Mouse (Mus musculus) stomach, embryonic 16.5 days (tissue): ENCODE data around the gene Tmem240. TPM values are rescaled to one million over a fixed set of nuclear protein-coding genes. Genes with fewer than 3 reads are reported as not detected.

Source experiments
- ATAC-seq: fragments of 200-750 bp; cut with Nextera tagmentation; 2 replicates; pipeline ENCODE4 v1.8.0; 2017; ENCODE audit warnings: moderate number of reproducible peaks, moderate TSS enrichment; ENCODE audit not compliant: insufficient read depth, low FRiP score
- H3K27ac ChIP-seq: fragments of 300-500 bp; sonication (generic); 2 replicates; pipeline ENCODE4 v1.5.1; 2014; ENCODE audit warnings: low read length
- H3K27me3 ChIP-seq: fragments of 300-500 bp; sonication (generic); 2 replicates; pipeline ENCODE4 v1.6.1; 2014; ENCODE audit warnings: low read length, control low read depth, mixed read lengths; ENCODE audit not compliant: control insufficient read depth, insufficient read depth
- H3K36me3 ChIP-seq: fragments of 300-500 bp; sonication (generic); 2 replicates; pipeline ENCODE4 v1.6.1; 2014; ENCODE audit warnings: low read length; ENCODE audit not compliant: control insufficient read depth, insufficient read depth
- H3K4me1 ChIP-seq: fragments of 300-500 bp; sonication (generic); 2 replicates; pipeline ENCODE4 v1.6.1; 2014; ENCODE audit warnings: low read length, control low read depth, mixed read lengths; ENCODE audit not compliant: control insufficient read depth, insufficient read depth
- H3K4me2 ChIP-seq: fragments of 300-500 bp; sonication (generic); 2 replicates; pipeline ENCODE4 v1.6.1; 2014; ENCODE audit warnings: low read depth, low read length, mixed read lengths
- H3K4me3 ChIP-seq: fragments of 300-500 bp; sonication (generic); replicated peaks from 2 replicates; pipeline ENCODE4 v1.5.1; 2014; ENCODE audit warnings: mild to moderate bottlenecking, low read length
- H3K9ac ChIP-seq: fragments of 300-500 bp; sonication (generic); 2 replicates; pipeline ENCODE4 v1.6.1; 2014; ENCODE audit warnings: low read length
- H3K9me3 ChIP-seq: fragments of 300-500 bp; sonication (generic); replicated peaks from 2 replicates; pipeline ENCODE4 v1.6.1; 2016; ENCODE audit warnings: low read length, control low read depth; ENCODE audit not compliant: control insufficient read depth
- WGBS: fragments of 180-500 bp; shearing (Covaris S2); extraction: QIAGEN DNeasy Blood & Tissue Kit; methylation state at CpG from one replicate; pipeline ENCODE4 v1.1.7; 2014; 5-methylcytosine and 5-hydroxymethylcytosine counted together
- polyA plus RNA-seq: library from polyadenylated mRNA; unstranded; fragments of >200 nt; fragmentation: Nextera tagmentation; extraction: Ambion mirVana; gene quantifications from 2 replicates; pipeline ENCODE4 v1.2.1, GENCODE M21; 2015

Gene Tmem240
- polyA plus RNA-seq, 1 experiment from 2014 or later = 0.46 TPM

DNA sequence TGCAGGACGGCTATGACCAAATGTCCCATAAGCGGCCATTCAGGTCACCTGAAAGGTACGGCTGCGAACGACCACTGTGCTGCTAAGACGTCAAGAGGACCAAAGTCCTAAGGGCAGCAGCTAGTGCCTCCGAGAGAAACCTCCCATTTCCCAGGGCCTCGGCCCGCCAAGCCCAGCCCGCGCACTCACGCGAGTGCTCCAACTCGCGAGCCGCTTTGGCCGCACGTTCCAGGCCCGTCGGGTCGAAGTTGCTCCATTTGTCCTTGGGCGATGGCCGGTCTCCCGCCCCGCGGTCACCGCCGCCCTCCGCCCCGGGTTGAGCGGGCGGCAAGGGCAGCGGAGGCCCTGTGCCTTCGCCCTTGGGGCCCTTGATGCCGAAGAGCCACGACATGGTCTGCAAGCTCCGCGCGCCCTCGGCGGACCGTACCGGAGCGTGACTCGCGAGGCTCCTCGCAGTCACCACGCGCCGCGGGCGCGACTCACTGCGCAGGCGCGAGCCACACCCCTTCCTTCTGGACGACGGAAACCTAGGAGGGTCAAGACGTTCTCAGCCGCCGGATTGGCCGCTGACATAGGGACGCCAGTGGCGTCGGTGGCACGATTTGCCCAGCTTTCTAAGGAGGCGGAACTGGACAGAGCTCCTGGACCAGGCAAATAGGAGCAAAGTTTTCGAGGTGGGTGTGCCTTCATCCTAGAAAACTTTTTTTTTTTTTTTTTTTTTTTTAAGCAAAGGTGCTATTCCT lies 26.2 kb downstream of the Tmem240 start, which contains the start of gene Atad3a:
TSS of gene Atad3a (minus strand) at position 481 of the 743 bp plus-strand sequence.
- Histone ChIP-seq H3K27me3 (no peaks in the 10 kb centered on the region), H3K27ac (peak within 1 kb of the TSS; percentile 46), H3K9me3 (no peaks in the 10 kb centered on the region), H3K4me1 (peaks cover 15% of the 10 kb centered on the region), H3K4me2 (peak within 1 kb of the TSS; percentile 94), H3K9ac (peak within 1 kb of the TSS; percentile 84), H3K4me3 (peak within 1 kb of the TSS; percentile 82), H3K36me3 (no peaks in the 10 kb centered on the region)
- under 1% methylated on average over 68 of the region's 68 CpGs for WGBS
- peak; percentile 95 for ATAC-seq

GRCm38 (mm10) chr4:155761356-155762099 lies 26.9 kb downstream of the Tmem240 start:
- Histone ChIP-seq H3K27me3 (no peaks in the 10 kb centered on the region), H3K9me3 (no peaks in the 10 kb centered on the region), H3K4me2 (peak overlapping the region; percentile 88), H3K4me3 (peak overlapping the region; percentile 82), H3K27ac (peak overlapping the region; percentile 43), H3K36me3 (no peaks in the 10 kb centered on the region), H3K9ac (peak overlapping the region; percentile 77), H3K4me1 (peaks cover 15% of the 10 kb centered on the region)
- WGBS = 2% methylated on average over 28 of the region's 28 CpGs
- ATAC-seq = no peak

DNA sequence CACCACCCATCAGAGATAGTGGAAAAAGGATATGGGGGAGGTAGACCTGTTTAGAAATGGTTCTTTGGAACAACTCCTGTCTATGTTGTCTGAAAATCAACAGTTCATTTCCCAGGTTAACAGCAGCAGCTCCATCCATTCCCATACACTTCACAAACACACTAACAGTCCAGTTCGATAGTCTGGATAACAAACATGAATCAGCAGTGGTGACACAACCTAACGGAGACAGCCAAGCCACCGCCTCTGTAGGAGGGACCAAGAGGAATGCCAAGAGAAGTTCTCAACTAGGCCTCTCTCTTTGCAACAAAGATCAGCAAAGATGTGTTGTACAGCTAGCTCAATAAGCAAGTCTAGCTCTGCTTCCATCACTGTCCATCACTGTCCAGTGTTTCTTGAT lies 27.8 kb downstream of the Tmem240 start:
- no peak overlapping the region for H3K9ac ChIP-seq
- H3K27me3 ChIP-seq = no peaks in the 10 kb centered on the region
- no peak overlapping the region for H3K4me3 ChIP-seq
- ATAC-seq = no peak
- no peak overlapping the region for H3K4me2 ChIP-seq
- no peaks in the 10 kb centered on the region for H3K9me3 ChIP-seq
- WGBS = 78% methylated on average over 3 of the region's 3 CpGs
- H3K36me3 ChIP-seq = no peaks in the 10 kb centered on the region
- no peak overlapping the region for H3K27ac ChIP-seq
- peaks cover 15% of the 10 kb centered on the region for H3K4me1 ChIP-seq

DNA sequence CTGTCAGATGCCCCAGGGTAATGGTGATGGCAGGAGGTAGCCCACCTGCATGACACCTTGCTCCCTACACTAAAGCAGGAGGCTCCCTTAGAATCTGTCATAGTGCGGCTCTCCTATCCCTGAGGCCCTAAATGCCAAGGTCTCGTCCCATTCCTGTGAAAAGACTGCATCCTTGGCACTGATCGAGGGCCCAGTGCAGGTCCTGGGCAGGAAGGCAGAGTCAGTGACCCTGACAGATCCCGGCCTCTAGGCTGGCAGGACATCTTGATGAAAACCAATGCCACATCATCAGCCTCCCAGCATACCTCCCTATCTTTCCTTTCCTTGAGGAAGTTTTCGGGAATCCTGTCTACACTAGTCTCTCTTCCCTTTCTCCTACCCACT lies 34.9 kb downstream of the Tmem240 start:
- 0 out of 2 replicates have a peak overlapping the region, but pooled peaks have one; percentile 70 for H3K27ac ChIP-seq
- ATAC-seq = no peak
- H3K4me3 ChIP-seq = peak overlapping the region; percentile 48
- H3K9me3 ChIP-seq = no peaks in the 10 kb centered on the region
- H3K27me3 ChIP-seq = no peaks in the 10 kb centered on the region
- peaks cover 12% of the 10 kb centered on the region for H3K4me1 ChIP-seq
- peak overlapping the region; percentile 81 for H3K4me2 ChIP-seq
- peak overlapping the region; percentile 79 for H3K9ac ChIP-seq
- H3K36me3 ChIP-seq = no peaks in the 10 kb centered on the region
- WGBS = 66% methylated on average over 5 of the region's 5 CpGs

DNA sequence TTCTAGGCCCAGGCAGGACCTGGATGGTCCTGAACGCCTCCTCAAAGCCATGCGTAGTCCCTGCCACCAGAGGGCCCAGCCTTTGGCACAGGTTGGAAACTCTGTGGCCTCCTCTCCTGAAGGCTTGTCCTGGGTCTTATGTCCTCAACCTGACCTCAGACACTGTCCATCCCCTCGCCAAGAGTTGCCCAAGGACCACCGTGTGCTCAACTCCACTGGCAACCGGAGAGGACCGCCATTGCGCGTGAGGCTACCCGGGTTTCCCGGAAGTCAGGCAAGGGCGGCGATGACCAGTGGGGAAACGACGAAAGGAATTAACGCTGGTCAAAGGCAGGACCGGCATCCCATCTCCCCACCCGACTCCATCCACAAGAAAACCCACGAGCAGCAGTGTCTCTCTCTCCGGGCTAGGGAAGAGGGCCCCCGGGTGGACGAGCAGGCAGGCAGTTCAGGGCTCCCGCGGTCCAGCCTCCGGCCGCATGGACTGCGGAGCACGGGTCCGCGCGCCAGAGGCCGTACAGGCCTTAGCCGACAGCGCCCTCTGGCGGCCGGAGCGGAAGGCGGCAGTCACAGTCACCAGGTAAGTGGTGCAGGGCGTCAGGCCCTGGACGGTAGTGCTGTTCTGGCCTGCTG lies 35.4 kb downstream of the Tmem240 start:
- Histone ChIP-seq H3K4me1 (peaks cover 14% of the 10 kb centered on the region), H3K27me3 (no peaks in the 10 kb centered on the region), H3K4me2 (peak overlapping the region; percentile 81), H3K36me3 (no peaks in the 10 kb centered on the region), H3K4me3 (peak overlapping the region; percentile 48), H3K27ac (peak overlapping the region; percentile 70), H3K9me3 (no peaks in the 10 kb centered on the region), H3K9ac (peak overlapping the region; percentile 79)
- under 1% methylated on average over 39 of the region's 39 CpGs for WGBS
- peak; percentile 88 for ATAC-seq

GRCm38 (mm10) chr4:155770626-155771025 lies 36.0 kb downstream of the Tmem240 start:
- no peak for ATAC-seq
- peak overlapping the region; percentile 81 for H3K4me2 ChIP-seq
- H3K36me3 ChIP-seq = no peaks in the 10 kb centered on the region
- H3K9me3 ChIP-seq = no peaks in the 10 kb centered on the region
- peak overlapping the region; percentile 79 for H3K9ac ChIP-seq
- H3K27ac ChIP-seq = no peak overlapping the region
- H3K4me3 ChIP-seq = peak overlapping the region; percentile 48
- H3K27me3 ChIP-seq = no peaks in the 10 kb centered on the region
- H3K4me1 ChIP-seq = peaks cover 20% of the 10 kb centered on the region
- 37% methylated on average over 24 of the region's 24 CpGs for WGBS

GRCm38 (mm10) chr4:155771706-155772105 lies 37.1 kb downstream of the Tmem240 start:
- Histone ChIP-seq H3K4me2 (no peak overlapping the region), H3K27ac (no peak overlapping the region), H3K27me3 (no peaks in the 10 kb centered on the region), H3K4me3 (no peak overlapping the region), H3K9me3 (no peaks in the 10 kb centered on the region), H3K4me1 (peaks cover 28% of the 10 kb centered on the region), H3K9ac (no peak overlapping the region; the same call in 1 of the 2 replicates), H3K36me3 (no peaks in the 10 kb centered on the region)
- WGBS = 79% methylated on average over 2 of the region's 2 CpGs
- no peak for ATAC-seq

GRCm38 (mm10) chr4:155772786-155773185 lies 38.2 kb downstream of the Tmem240 start:
- no peaks in the 10 kb centered on the region for H3K27me3 ChIP-seq
- H3K4me3 ChIP-seq = 0 out of 2 replicates have a peak overlapping the region, but pooled peaks have one; percentile 58
- peak overlapping the region; percentile 92; the same call in 1 of the 2 replicates for H3K4me2 ChIP-seq
- no peak for ATAC-seq
- H3K27ac ChIP-seq = no peak overlapping the region
- 84% methylated on average over 13 of the region's 13 CpGs for WGBS
- no peaks in the 10 kb centered on the region for H3K36me3 ChIP-seq
- 0 out of 2 replicates have a peak overlapping the region, but pooled peaks have one; percentile 74 for H3K9ac ChIP-seq
- peaks cover 32% of the 10 kb centered on the region for H3K4me1 ChIP-seq
- no peaks in the 10 kb centered on the region for H3K9me3 ChIP-seq
